Mouse (Mus musculus) urinary bladder, postnatal 36 days (tissue): Measurements from ENCODE around the gene Limd1.
A peak's percentile ranks its signal among the peaks of the same experiment; 100 is the strongest.
"Not testable (repeated sequence)": the region's sequence is repeated elsewhere in the genome, so short reads cannot be mapped to it uniquely, and the experiment has no call there.

Experiments
- DNase-seq, 2 experiments: peaks; one replicate each; pipeline ENCODE4 v3.0.0; 2022; ENCODE audit warnings: low spot score in 2 of 2, mixed read lengths in 1 of 2

Gene Limd1

GRCm38 (mm10) chr9:123478586-123479195, at the start of gene Limd1:
TSS of gene Limd1 (plus strand) at chr9:123478706.
- DNase-seq, result peak; percentile 55 to 69

GRCm38 (mm10) chr9:123429863-123430262, 48.6 kb upstream of the Limd1 start:
- DNase-seq, result no peak

GRCm38 (mm10) chr9:123430973-123431372, 47.5 kb upstream of the Limd1 start:
- no peak for DNase-seq

GRCm38 (mm10) chr9:123438223-123438622, 40.3 kb upstream of the Limd1 start:
- no peak for DNase-seq

GRCm38 (mm10) chr9:123440230-123441058, 38.1 kb upstream of the Limd1 start:
- DNase-seq, result peak in 1 of 2 experiments; percentile 24

- DNase-seq, result not testable (repeated sequence)
Observed at GRCm38 (mm10) chr9:123447101-123447500, 31.4 kb upstream of the Limd1 start.

- DNase-seq, result no peak
Observed at GRCm38 (mm10) chr9:123448594-123448993, 29.9 kb upstream of the Limd1 start.

- DNase-seq, result peak; percentile 48 to 49
Observed at GRCm38 (mm10) chr9:123450174-123450573, 28.3 kb upstream of the Limd1 start.

- DNase-seq, result no peak
Observed at GRCm38 (mm10) chr9:123451772-123452171, 26.7 kb upstream of the Limd1 start.

GRCm38 (mm10) chr9:123456634-123457602, 21.6 kb upstream of the Limd1 start:
- DNase-seq, result no peak

- peak in 1 of 2 experiments; percentile 36 for DNase-seq
Observed at GRCm38 (mm10) chr9:123457603-123458002, 20.9 kb upstream of the Limd1 start.

GRCm38 (mm10) chr9:123467141-123467620, 11.3 kb upstream of the Limd1 start:
- DNase-seq, result no peak

GRCm38 (mm10) chr9:123468406-123469085, 10.0 kb upstream of the Limd1 start:
- DNase-seq, result no peak

- no peak for DNase-seq
Observed at GRCm38 (mm10) chr9:123469087-123469486, 9.4 kb upstream of the Limd1 start.

- no peak for DNase-seq
Observed at GRCm38 (mm10) chr9:123473377-123473776, 5.1 kb upstream of the Limd1 start.

- no peak for DNase-seq
Observed at GRCm38 (mm10) chr9:123475569-123475968, 2.9 kb upstream of the Limd1 start.

- no peak for DNase-seq
Observed at GRCm38 (mm10) chr9:123478031-123478585, 398 bp upstream of the Limd1 start.

- DNase-seq, result no peak
Observed at GRCm38 (mm10) chr9:123479196-123479669, 727 bp downstream of the Limd1 start.

GRCm38 (mm10) chr9:123479876-123480252, 1.4 kb downstream of the Limd1 start:
- DNase-seq, result no peak

GRCm38 (mm10) chr9:123480253-123480921, 1.9 kb downstream of the Limd1 start:
- no peak for DNase-seq
